Mouse (Mus musculus): ENCODE results near the gene Ccndbp1. TPM values are rescaled to one million over a fixed set of nuclear protein-coding genes. Genes with fewer than 3 reads are reported as not detected.

Gene Ccndbp1
- polyA plus RNA-seq, 1 experiment from 2014 or later = 45.7 TPM

GRCm38 (mm10) chr2:121045653-121046052, 37.5 kb downstream of the Ccndbp1 start:
- H3K9ac ChIP-seq (ENCODE audit: low read length) = no peak overlapping the region
- H3K4me3 ChIP-seq (ENCODE audit: low read length) = no peak overlapping the region
- H3K4me1 ChIP-seq (ENCODE audit: control insufficient read depth, insufficient read depth, low read length) = no peaks in the 10 kb centered on the region
- ATAC-seq (replicated peaks; ENCODE audit: extremely low read depth, insufficient read depth, low FRiP score) = no peak
- no peak overlapping the region for H3K27ac ChIP-seq (ENCODE audit: low read length)
- H3K9me3 ChIP-seq (replicated peaks; ENCODE audit: control insufficient read depth, low read length) = no peaks in the 10 kb centered on the region
- H3K36me3 ChIP-seq (ENCODE audit: control insufficient read depth, insufficient read depth) = no peaks in the 10 kb centered on the region
- no peak overlapping the region for H3K4me2 ChIP-seq (ENCODE audit: low read depth, low read length)
- 76% methylated on average over 4 of the region's 4 CpGs for WGBS
- no peaks in the 10 kb centered on the region for H3K27me3 ChIP-seq (ENCODE audit: control insufficient read depth, insufficient read depth, low read length)

- Histone ChIP-seq H3K27ac (ENCODE audit: low read length) (no peak overlapping the region), H3K27me3 (ENCODE audit: control insufficient read depth, insufficient read depth, low read length) (no peaks in the 10 kb centered on the region), H3K4me2 (ENCODE audit: low read depth, low read length) (no peak overlapping the region), H3K36me3 (ENCODE audit: control insufficient read depth, insufficient read depth) (no peaks in the 10 kb centered on the region), H3K9ac (ENCODE audit: low read length) (no peak overlapping the region), H3K4me1 (ENCODE audit: control insufficient read depth, insufficient read depth, low read length) (0 out of 2 replicates have a peak, but pooled peaks cover 3% of the 10 kb centered on the region), H3K4me3 (ENCODE audit: low read length) (no peak overlapping the region), H3K9me3 (replicated peaks; ENCODE audit: control insufficient read depth, low read length) (no peaks in the 10 kb centered on the region)
- ATAC-seq (replicated peaks; ENCODE audit: extremely low read depth, insufficient read depth, low FRiP score) = no peak
- WGBS = 84% methylated on average over 5 of the region's 5 CpGs
Observed at GRCm38 (mm10) chr2:121052176-121052575, 44.0 kb downstream of the Ccndbp1 start.

- Histone ChIP-seq H3K36me3 (ENCODE audit: control insufficient read depth, insufficient read depth) (no peaks in the 10 kb centered on the region), H3K9ac (ENCODE audit: low read length) (no peak overlapping the region), H3K4me1 (ENCODE audit: control insufficient read depth, insufficient read depth, low read length) (0 out of 2 replicates have a peak, but pooled peaks cover 3% of the 10 kb centered on the region), H3K27ac (ENCODE audit: low read length) (no peak overlapping the region), H3K27me3 (ENCODE audit: control insufficient read depth, insufficient read depth, low read length) (no peaks in the 10 kb centered on the region), H3K4me2 (ENCODE audit: low read depth, low read length) (no peak overlapping the region), H3K9me3 (replicated peaks; ENCODE audit: control insufficient read depth, low read length) (no peaks in the 10 kb centered on the region), H3K4me3 (ENCODE audit: low read length) (no peak overlapping the region)
- ATAC-seq (replicated peaks; ENCODE audit: extremely low read depth, insufficient read depth, low FRiP score) = no peak
- 53% methylated on average over 2 of the region's 2 CpGs for WGBS
Observed at GRCm38 (mm10) chr2:121054060-121054459, 45.9 kb downstream of the Ccndbp1 start.

GRCm38 (mm10) chr2:121055915-121056314, 47.7 kb downstream of the Ccndbp1 start:
- H3K9me3 ChIP-seq (replicated peaks; ENCODE audit: control insufficient read depth, low read length) = no peaks in the 10 kb centered on the region
- no peak overlapping the region for H3K4me2 ChIP-seq (ENCODE audit: low read depth, low read length)
- 76% methylated on average over 6 of the region's 6 CpGs for WGBS
- H3K27ac ChIP-seq (ENCODE audit: low read length) = no peak overlapping the region
- H3K4me1 ChIP-seq (ENCODE audit: control insufficient read depth, insufficient read depth, low read length) = 0 out of 2 replicates have a peak, but pooled peaks cover 3% of the 10 kb centered on the region
- H3K27me3 ChIP-seq (ENCODE audit: control insufficient read depth, insufficient read depth, low read length) = no peaks in the 10 kb centered on the region
- ATAC-seq (replicated peaks; ENCODE audit: extremely low read depth, insufficient read depth, low FRiP score) = no peak
- H3K4me3 ChIP-seq (ENCODE audit: low read length) = no peak overlapping the region
- no peak overlapping the region for H3K9ac ChIP-seq (ENCODE audit: low read length)
- no peaks in the 10 kb centered on the region for H3K36me3 ChIP-seq (ENCODE audit: control insufficient read depth, insufficient read depth)

- Histone ChIP-seq H3K27ac (ENCODE audit: low read length) (no peak overlapping the region), H3K4me1 (ENCODE audit: control insufficient read depth, insufficient read depth, low read length) (0 out of 2 replicates have a peak, but pooled peaks cover 3% of the 10 kb centered on the region), H3K36me3 (ENCODE audit: control insufficient read depth, insufficient read depth) (no peaks in the 10 kb centered on the region), H3K4me2 (ENCODE audit: low read depth, low read length) (no peak overlapping the region), H3K9me3 (replicated peaks; ENCODE audit: control insufficient read depth, low read length) (no peaks in the 10 kb centered on the region), H3K9ac (ENCODE audit: low read length) (no peak overlapping the region), H3K27me3 (ENCODE audit: control insufficient read depth, insufficient read depth, low read length) (no peaks in the 10 kb centered on the region), H3K4me3 (ENCODE audit: low read length) (no peak overlapping the region)
- ATAC-seq (replicated peaks; ENCODE audit: extremely low read depth, insufficient read depth, low FRiP score) = no peak
- WGBS = 45% methylated on average over 6 of the region's 6 CpGs
Observed at GRCm38 (mm10) chr2:121057997-121058396, 49.8 kb downstream of the Ccndbp1 start.

DNA sequence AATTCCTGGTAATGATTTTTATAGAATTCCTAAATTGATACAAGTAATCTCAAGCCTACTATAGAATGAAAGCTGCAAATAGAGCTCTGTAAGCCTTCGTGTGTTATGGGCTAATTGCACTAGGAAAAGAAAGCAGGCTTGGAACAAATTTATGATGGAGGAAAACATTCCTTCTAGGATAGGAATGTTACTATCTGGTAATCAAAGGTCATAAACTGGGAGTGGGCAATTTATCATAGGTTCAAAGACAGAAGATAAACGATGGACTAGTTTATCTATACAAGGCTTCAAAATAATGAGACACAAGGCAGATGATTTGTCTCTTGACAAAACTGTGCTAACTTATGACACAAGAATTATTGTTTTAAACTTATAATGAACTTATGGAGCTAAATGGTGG, 53.1 kb downstream of the Ccndbp1 start:
- no peaks in the 10 kb centered on the region for H3K36me3 ChIP-seq (ENCODE audit: control insufficient read depth, insufficient read depth)
- no peaks in the 10 kb centered on the region for H3K27me3 ChIP-seq (ENCODE audit: control insufficient read depth, insufficient read depth, low read length)
- H3K27ac ChIP-seq (ENCODE audit: low read length) = no peak overlapping the region
- H3K4me2 ChIP-seq (ENCODE audit: low read depth, low read length) = no peak overlapping the region
- H3K9me3 ChIP-seq (replicated peaks; ENCODE audit: control insufficient read depth, low read length) = no peaks in the 10 kb centered on the region
- WGBS = 83% methylated on average over 2 of the region's 2 CpGs
- H3K4me1 ChIP-seq (ENCODE audit: control insufficient read depth, insufficient read depth, low read length) = no peaks in the 10 kb centered on the region
- H3K4me3 ChIP-seq (ENCODE audit: low read length) = no peak overlapping the region
- H3K9ac ChIP-seq (ENCODE audit: low read length) = no peak overlapping the region
- no peak for ATAC-seq (replicated peaks; ENCODE audit: extremely low read depth, insufficient read depth, low FRiP score)

Small RNA genes within 50 kb of the gene (microRNA-seq; reads per million reads assigned to microRNA genes)
- gene Gm44325 = not detected

Other genes with a start within 250 kb of the Ccndbp1 start
- 4.4 and 6.9 TPM in 2 replicates for gene Cdan1, start 158.3 kb upstream of the Ccndbp1 start, polyA plus RNA-seq (2015; fragmentation: Nextera tagmentation; extraction: Ambion mirVana)
- gene Ttbk2, start 157.8 kb upstream of the Ccndbp1 start, polyA plus RNA-seq (2015; fragmentation: Nextera tagmentation; extraction: Ambion mirVana) = 2.1 and 2.2 TPM in 2 replicates
- 18.5 and 22.0 TPM in 2 replicates for gene Ubr1, start 37.7 kb upstream of the Ccndbp1 start, polyA plus RNA-seq (2015; fragmentation: Nextera tagmentation; extraction: Ambion mirVana)
- gene Tmem62, start 31.4 kb upstream of the Ccndbp1 start, polyA plus RNA-seq (2015; fragmentation: Nextera tagmentation; extraction: Ambion mirVana) = 1.9 and 2.4 TPM in 2 replicates
- 1.1 and 1.3 TPM in 2 replicates for gene Epb42, start 28.7 kb downstream of the Ccndbp1 start, polyA plus RNA-seq (2015; fragmentation: Nextera tagmentation; extraction: Ambion mirVana)
- 0.05 TPM in 1 of 2 replicates, not detected in the other for gene Tgm5, start 77.4 kb downstream of the Ccndbp1 start, polyA plus RNA-seq (2015; fragmentation: Nextera tagmentation; extraction: Ambion mirVana)
- gene Tgm7, start 101.4 kb downstream of the Ccndbp1 start, polyA plus RNA-seq (2015; fragmentation: Nextera tagmentation; extraction: Ambion mirVana) = not detected in 2 replicates
- 14.9 and 19.7 TPM in 2 replicates for gene Adal, start 132.0 kb downstream of the Ccndbp1 start, polyA plus RNA-seq (2015; fragmentation: Nextera tagmentation; extraction: Ambion mirVana)
- 19.0 and 20.1 TPM in 2 replicates for gene Lcmt2, start 132.2 kb downstream of the Ccndbp1 start, polyA plus RNA-seq (2015; fragmentation: Nextera tagmentation; extraction: Ambion mirVana)
- gene Tubgcp4, start 162.3 kb downstream of the Ccndbp1 start, polyA plus RNA-seq (2015; fragmentation: Nextera tagmentation; extraction: Ambion mirVana) = 34.1 and 36.1 TPM in 2 replicates
- 6.3 and 7.1 TPM in 2 replicates for gene Zscan29, start 162.7 kb downstream of the Ccndbp1 start, polyA plus RNA-seq (2015; fragmentation: Nextera tagmentation; extraction: Ambion mirVana)

All from heart, embryonic 16.5 days (tissue).